In the genomic region with DNA sequence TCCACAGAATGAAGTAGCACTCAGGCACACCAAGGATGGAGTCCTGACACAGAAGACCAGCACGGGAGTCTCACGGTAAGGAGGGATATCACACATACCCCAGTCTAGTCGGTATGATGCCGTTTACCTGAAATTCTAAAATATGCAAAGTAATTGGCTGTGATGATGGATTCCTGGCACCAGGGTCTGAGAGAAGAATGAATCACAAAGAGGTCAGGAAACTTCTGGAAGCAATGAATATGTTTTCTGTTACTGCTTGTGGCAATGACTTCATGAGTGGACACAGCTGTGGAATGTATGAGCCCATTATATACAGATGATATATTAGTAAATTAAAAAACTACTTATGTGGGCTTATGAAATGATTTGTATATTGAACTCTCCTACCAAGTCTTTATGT, we compare ENCODE assay signal across 23 mouse cellular contexts.
DNase-seq lines count a peak whose midpoint lies in the region; ATAC-seq and TF ChIP-seq lines count a peak whose summit lies in the region.
"Had no signal": no experiment of that assay in that cellular context is flagged by ENCODE, and none has a peak within 500 bp of the region (broad histone marks: within the 10 kb centered on the region; RNA-seq: fewer than 3 reads in every experiment).

No protein-coding gene starts in this region.

- no peak overlapping the region for H3K9ac ChIP-seq in lung, postnatal 0 days (replicated peaks; ENCODE audit: low read depth)
- H3K9ac ChIP-seq: embryonic facial prominence, embryonic 13.5 days; forebrain, embryonic 15.5 days; hindbrain, embryonic 12.5 days; intestine, embryonic 15.5 days had no signal

- TF ChIP-seq CTCF in lung, postnatal 0 days (IDR thresholded peaks at IDR 0.05): no peak

- no peak overlapping the region for H3K4me2 ChIP-seq in lung, postnatal 0 days (replicated peaks; ENCODE audit: low read depth, low read length)
- H3K4me2 ChIP-seq: embryonic facial prominence, embryonic 13.5 days; forebrain, embryonic 15.5 days; hindbrain, embryonic 12.5 days; intestine, embryonic 15.5 days had no signal

- H3K36me3 ChIP-seq in lung, postnatal 0 days (ENCODE audit: insufficient read depth, low read length): no peaks in the 10 kb centered on the region
- H3K36me3 ChIP-seq: embryonic facial prominence, embryonic 13.5 days; forebrain, embryonic 10.5 days; forebrain, embryonic 15.5 days; heart, embryonic 10.5 days; hindbrain, embryonic 12.5 days; intestine, embryonic 15.5 days had no signal

- no peak overlapping the region for H3K27ac ChIP-seq in lung, postnatal 0 days (ENCODE audit: low read length)
- H3K27ac ChIP-seq: embryonic facial prominence, embryonic 13.5 days; forebrain, embryonic 10.5 days; forebrain, embryonic 15.5 days; heart, embryonic 10.5 days; hindbrain, embryonic 12.5 days; hindbrain, postnatal 0 days; intestine, embryonic 15.5 days had no signal

- ATAC-seq in lung, postnatal 0 days: no peak
- ATAC-seq: forebrain, embryonic 15.5 days; hindbrain, postnatal 0 days; intestine, embryonic 15.5 days had no signal

- no peaks in the 10 kb centered on the region for H3K9me3 ChIP-seq in lung, postnatal 0 days (ENCODE audit: low read length)
- H3K9me3 ChIP-seq: embryonic facial prominence, embryonic 13.5 days; forebrain, embryonic 10.5 days; forebrain, embryonic 15.5 days; heart, embryonic 10.5 days; hindbrain, embryonic 12.5 days; intestine, embryonic 15.5 days had no signal

- no peaks in the 10 kb centered on the region for H3K27me3 ChIP-seq in lung, postnatal 0 days (replicated peaks; ENCODE audit: insufficient read depth, low read length)
- H3K27me3 ChIP-seq: CH12.LX; embryonic facial prominence, embryonic 13.5 days; forebrain, embryonic 15.5 days; hindbrain, embryonic 12.5 days; intestine, embryonic 15.5 days had no signal

- DNase-seq in heart, adult 11 months: peak; percentile 12
- DNase-seq in heart, adult 18-20 months: no peak
- peak; percentile 40 for DNase-seq in lung, postnatal 0 days (ENCODE audit: low spot score)
- no peak for DNase-seq in lung, postnatal 10 days
- DNase-seq in hindlimb bud, embryonic 11.5 days (ENCODE audit: extremely low spot score, low read depth, low spot score): peak; percentile 39
- peak; percentile 13 for DNase-seq in mesoderm, embryonic 11.5 days (ENCODE audit: low read depth, low spot score)
- no peak for DNase-seq in gastrocnemius, adult 8-10 months (ENCODE audit: low spot score in 2 of 2)
- DNase-seq in layer of hippocampus, adult 9-11 months: no peak
- DNase-seq: adrenal gland, adult 8-10 months; adrenal gland, postnatal 36 days; cerebellum, adult 2 months; cerebellum, postnatal 10 days; gastrocnemius, postnatal 14 days; heart, postnatal 10 days; heart, postnatal 4 days had no signal

- no peak for TF ChIP-seq EP300 in lung, postnatal 0 days (IDR thresholded peaks at IDR 0.05)

- no peaks in the 10 kb centered on the region for H3K4me1 ChIP-seq in lung, postnatal 0 days (ENCODE audit: insufficient read depth, low read depth, low read length)

- WGBS in lung, postnatal 0 days: 68% methylated on average over 4 of the region's 4 CpGs

- H3K4me3 ChIP-seq in lung, postnatal 0 days (ENCODE audit: low read depth, low read length): no peak overlapping the region
- H3K4me3 ChIP-seq: embryonic facial prominence, embryonic 13.5 days; forebrain, embryonic 10.5 days; forebrain, embryonic 15.5 days; heart, embryonic 10.5 days; hindbrain, embryonic 12.5 days; intestine, embryonic 15.5 days had no signal

Comparison
In these comparisons a context has a peak if more than half of its experiments do, and no peak if none do; other contexts are left out.
1. DNase-seq: peak in heart, adult 11 months (single experiment), lung, postnatal 0 days (single experiment), hindlimb bud, embryonic 11.5 days (single experiment) and mesoderm, embryonic 11.5 days (single experiment); none in heart, adult 18-20 months (0 of 2), lung, postnatal 10 days (single experiment), gastrocnemius, adult 8-10 months (0 of 2) and layer of hippocampus, adult 9-11 months (single experiment).